Mouse (Mus musculus): ENCODE measurements at regions not wholly inside any gene's neighbourhood (a gene's known extent, or its start where the extent isn't known, plus 50 kb on each side); places are given as distances from the start of the nearest gene placed in this dataset.

GRCm38 (mm10) chr14:102883344-102884122 lies 98.9 kb downstream of the Kctd12 start:
- CTCF ChIA-PET = no interaction called here

- CTCF ChIA-PET = interaction anchor here (0.7 kb wide), 1 partner anchor 71 kb away, joined by 4 read pairs; no protein-coding TSS in a partner anchor
Measured at GRCm38 (mm10) chr14:102882281-102882680, 100.2 kb downstream of the Kctd12 start.

- CTCF ChIA-PET = no interaction called here
Measured at GRCm38 (mm10) chr14:102880658-102881083, 101.8 kb downstream of the Kctd12 start.

- CTCF ChIA-PET = no interaction called here
Measured at GRCm38 (mm10) chr14:102878572-102878971, 103.9 kb downstream of the Kctd12 start.

- CTCF ChIA-PET = no interaction called here
Measured at GRCm38 (mm10) chr14:102868160-102868559, 114.3 kb downstream of the Kctd12 start.

- CTCF ChIA-PET = no interaction called here
Measured at GRCm38 (mm10) chr14:102867697-102868096, 114.7 kb downstream of the Kctd12 start.

- CTCF ChIA-PET = no interaction called here
Measured at GRCm38 (mm10) chr14:102866511-102866910, 115.9 kb downstream of the Kctd12 start.

- CTCF ChIA-PET = interaction anchor here (0.6 kb wide), 1 partner anchor 693 kb away, joined by 8 read pairs; no protein-coding TSS in a partner anchor
Measured at GRCm38 (mm10) chr14:102861694-102862093, 120.7 kb downstream of the Kctd12 start.

GRCm38 (mm10) chr14:102859361-102859871 lies 123.0 kb downstream of the Kctd12 start:
- CTCF ChIA-PET = no interaction called here

GRCm38 (mm10) chr14:102855264-102855840 lies 127.1 kb downstream of the Kctd12 start:
- CTCF ChIA-PET = no interaction called here

- CTCF ChIA-PET = no interaction called here
Measured at GRCm38 (mm10) chr14:102843700-102844099, 138.7 kb downstream of the Kctd12 start.

GRCm38 (mm10) chr14:102837602-102838001 lies 144.8 kb downstream of the Kctd12 start:
- CTCF ChIA-PET = no interaction called here

GRCm38 (mm10) chr14:102835118-102835769 lies 147.2 kb downstream of the Kctd12 start:
- CTCF ChIA-PET = no interaction called here

- CTCF ChIA-PET = interaction anchor here (0.8 kb wide), 1 partner anchor 117 kb away, joined by 3 read pairs; no protein-coding TSS in a partner anchor
Measured at GRCm38 (mm10) chr14:102828442-102828841, 154.0 kb downstream of the Kctd12 start.

GRCm38 (mm10) chr14:102827756-102828384 lies 154.6 kb downstream of the Kctd12 start:
- CTCF ChIA-PET = no interaction called here

- CTCF ChIA-PET = no interaction called here
Measured at GRCm38 (mm10) chr14:102825525-102825924, 156.9 kb downstream of the Kctd12 start.

- CTCF ChIA-PET = no interaction called here
Measured at GRCm38 (mm10) chr14:102820663-102821062, 161.8 kb downstream of the Kctd12 start.

GRCm38 (mm10) chr14:102811678-102812081 lies 170.8 kb downstream of the Kctd12 start:
- CTCF ChIA-PET = interaction anchor here (0.6 to 0.7 kb wide), 2 partner anchors 18 to 257 kb away, joined by 3 to 19 read pairs; no protein-coding TSS in a partner anchor

- CTCF ChIA-PET = interaction anchor here (0.7 kb wide), 1 partner anchor 257 kb away, joined by 19 read pairs; no protein-coding TSS in a partner anchor
Measured at GRCm38 (mm10) chr14:102811022-102811421, 171.4 kb downstream of the Kctd12 start.

GRCm38 (mm10) chr14:102810121-102810921 lies 172.1 kb downstream of the Kctd12 start:
- CTCF ChIA-PET = interaction anchor here (0.5 kb wide), 2 partner anchors 170 to 196 kb away, joined by 3 read pairs; no protein-coding TSS in a partner anchor
